Mouse (Mus musculus): Measurements from ENCODE around the gene Epop. TPM values are rescaled to one million over a fixed set of nuclear protein-coding genes. Genes with fewer than 3 reads are reported as not detected.

Epop gene
- 1 to 10 TPM; 7.4 to 9.8 TPM for total RNA-seq (2021)
- long read RNA-seq, transcript Epop-201 (1 exons, 2,314 nt), result major isoform, 15 of 16 reads
- long read RNA-seq, partial matches to known transcripts, result 0 of 16 reads
- long read RNA-seq, other reads (novel, unspliced or antisense), result 1 of 16 reads

DNA sequence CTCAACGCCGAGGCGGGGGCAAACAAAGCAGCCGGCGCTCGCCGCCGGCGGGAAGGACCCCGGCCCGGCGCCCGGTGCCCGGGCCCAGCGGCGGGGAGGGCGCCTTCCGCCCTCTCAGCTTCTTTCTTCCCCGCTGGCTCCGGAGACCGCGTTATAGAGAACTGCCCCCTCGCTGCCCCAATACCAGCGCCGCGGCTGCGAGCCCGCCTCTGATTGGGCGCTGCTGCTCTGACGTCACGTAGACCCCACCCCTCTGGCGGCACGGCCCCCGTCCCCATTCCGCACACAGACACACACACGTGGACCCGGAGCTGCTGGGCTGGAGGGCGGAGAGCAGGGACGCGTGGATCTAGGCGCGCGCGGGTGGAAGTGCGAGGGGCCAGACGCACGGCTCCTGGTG lies at the start of gene Epop:
Gene Epop, minus strand, starts transcription at position 127 of the 400 bp plus-strand sequence.
- DNase-seq (ENCODE audit: low spot score in 2 of 2), result peak; percentile 90 to 94

DNA sequence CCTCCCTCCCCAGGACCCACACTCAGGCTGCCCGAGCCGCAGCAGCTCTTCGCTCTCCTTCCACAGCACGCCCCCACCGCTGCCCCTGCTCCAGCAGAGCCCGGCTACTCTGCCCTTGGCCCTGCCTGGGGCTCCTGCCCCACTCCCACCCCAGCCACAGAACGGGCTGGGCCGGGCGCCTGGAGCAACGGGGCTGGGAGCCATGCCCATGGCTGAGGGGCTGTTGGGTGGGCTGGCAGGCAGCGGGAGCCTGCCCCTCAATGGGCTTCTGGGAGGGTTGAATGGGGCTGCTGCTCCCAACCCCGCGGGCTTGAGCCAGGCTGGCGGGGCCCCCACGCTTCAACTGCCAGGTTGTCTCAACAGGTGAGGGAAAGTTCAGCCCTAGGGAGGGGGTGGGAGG lies 48.8 kb upstream of the Epop start:
- no peak for DNase-seq (ENCODE audit: low spot score in 2 of 2)

DNA sequence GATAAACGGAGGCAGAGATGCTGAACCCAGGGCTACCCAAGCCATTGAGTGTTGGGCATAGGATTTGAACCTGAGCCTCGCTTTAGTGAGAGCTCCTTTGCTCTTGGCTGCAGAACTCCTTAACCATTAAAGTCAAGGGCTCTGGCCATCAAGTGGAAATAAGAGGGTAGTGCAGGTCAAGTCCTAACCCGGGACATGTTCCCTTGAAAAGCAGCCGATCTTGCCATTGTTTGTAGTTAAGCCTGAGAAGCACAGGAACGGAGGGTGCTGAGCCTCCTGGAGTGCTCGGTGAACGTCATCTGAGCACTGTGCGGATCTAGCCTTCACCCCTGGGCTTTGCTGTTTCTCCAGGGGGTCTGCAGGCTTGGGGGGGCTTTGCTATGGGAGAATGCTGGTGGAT lies 48.3 kb upstream of the Epop start:
- no peak for DNase-seq (ENCODE audit: low spot score in 2 of 2)

DNA sequence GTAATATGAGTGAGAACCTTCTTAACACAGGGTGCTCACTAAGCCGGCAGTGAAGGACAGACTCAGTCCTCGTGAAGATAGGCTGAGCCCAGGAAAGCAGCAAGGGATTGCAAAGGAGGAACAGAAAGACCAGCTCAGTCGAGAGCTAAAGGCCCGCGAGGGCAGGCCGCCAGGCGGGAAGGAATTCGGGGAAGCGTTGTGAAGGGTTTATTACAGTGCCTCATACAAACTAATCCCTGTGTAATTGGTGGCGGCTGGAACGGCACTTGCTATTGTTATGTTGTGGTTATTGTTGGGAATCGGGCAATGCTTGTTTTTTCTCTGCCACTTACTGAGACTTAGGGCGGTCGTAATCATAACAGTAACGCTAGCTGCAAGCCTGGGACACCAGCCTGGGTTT lies 47.9 kb upstream of the Epop start:
- DNase-seq (ENCODE audit: low spot score in 2 of 2), result no peak

DNA sequence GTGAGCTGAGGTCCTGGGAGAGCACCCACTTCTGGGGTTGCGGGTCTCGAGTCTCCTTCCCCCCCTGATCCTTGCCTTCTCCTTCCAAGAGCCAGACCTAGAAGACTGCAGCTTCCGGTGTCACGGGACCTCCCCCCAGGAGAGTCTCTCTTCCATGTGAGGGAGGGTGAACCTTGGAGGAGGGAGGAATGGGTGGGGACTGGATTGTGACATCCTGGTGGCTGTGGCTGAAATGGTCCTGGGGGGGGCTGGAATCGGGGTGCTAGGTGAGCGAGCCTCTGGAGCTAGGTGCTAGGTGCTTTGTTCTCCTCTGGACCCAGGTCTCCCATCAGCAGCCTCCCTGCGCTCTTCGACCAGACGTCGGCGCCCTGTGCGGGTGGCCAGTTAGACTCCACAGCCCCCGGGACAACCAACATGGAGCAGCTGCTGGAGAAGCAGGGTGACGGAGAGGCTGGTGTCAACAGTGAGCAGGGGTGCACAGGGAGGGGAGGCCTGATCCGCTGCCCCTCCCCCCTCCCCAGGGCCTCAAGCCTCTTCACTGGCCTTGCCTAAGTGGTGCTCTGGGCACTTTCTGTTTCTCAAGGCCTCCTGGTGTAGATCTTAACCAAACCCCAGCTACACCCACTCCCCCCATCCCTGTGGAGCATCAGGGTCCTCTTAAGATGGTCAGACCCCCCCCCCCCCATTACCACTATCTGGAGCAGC lies 46.7 kb upstream of the Epop start:
- no peak for DNase-seq (ENCODE audit: low spot score in 2 of 2)

DNA sequence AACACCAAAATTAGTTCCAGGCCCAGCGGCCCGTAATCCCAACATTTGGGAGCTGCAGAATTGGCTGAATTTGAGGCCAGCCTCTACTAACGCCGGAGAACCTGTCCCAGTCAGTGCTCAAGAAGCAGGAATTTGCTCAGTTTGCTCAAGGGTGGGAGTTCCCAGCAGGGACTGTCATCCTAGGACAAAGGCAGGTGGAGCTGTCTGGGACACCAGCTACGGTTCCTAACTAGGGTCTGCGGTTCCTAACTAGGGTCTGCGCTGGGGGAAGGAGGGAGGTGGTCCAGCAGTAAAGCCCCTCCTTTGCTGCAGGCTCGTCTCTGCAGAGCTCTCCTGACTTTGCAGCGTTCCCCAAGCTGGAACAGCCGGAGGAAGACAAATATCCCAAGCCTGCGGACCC lies 43.6 kb upstream of the Epop start:
- DNase-seq (ENCODE audit: low spot score in 2 of 2), result no peak

DNA sequence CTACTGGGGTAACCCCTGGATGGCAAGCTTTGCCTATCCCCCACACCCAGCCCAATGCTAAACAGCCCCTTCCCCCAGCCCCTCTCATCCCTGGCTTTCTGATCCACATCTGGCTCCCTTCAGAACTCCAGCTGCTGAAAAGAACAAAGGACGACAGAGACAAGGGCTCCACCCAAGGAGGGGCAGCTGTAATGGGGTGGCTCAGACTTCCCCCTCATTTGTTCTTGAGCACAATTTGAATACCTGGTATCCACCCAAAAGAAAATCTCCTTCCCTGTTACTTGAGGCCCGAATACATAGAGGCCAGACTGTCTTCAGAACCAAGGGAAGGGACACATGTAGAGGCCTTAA lies 41.6 kb upstream of the Epop start:
- DNase-seq (ENCODE audit: low spot score in 2 of 2), result no peak

DNA sequence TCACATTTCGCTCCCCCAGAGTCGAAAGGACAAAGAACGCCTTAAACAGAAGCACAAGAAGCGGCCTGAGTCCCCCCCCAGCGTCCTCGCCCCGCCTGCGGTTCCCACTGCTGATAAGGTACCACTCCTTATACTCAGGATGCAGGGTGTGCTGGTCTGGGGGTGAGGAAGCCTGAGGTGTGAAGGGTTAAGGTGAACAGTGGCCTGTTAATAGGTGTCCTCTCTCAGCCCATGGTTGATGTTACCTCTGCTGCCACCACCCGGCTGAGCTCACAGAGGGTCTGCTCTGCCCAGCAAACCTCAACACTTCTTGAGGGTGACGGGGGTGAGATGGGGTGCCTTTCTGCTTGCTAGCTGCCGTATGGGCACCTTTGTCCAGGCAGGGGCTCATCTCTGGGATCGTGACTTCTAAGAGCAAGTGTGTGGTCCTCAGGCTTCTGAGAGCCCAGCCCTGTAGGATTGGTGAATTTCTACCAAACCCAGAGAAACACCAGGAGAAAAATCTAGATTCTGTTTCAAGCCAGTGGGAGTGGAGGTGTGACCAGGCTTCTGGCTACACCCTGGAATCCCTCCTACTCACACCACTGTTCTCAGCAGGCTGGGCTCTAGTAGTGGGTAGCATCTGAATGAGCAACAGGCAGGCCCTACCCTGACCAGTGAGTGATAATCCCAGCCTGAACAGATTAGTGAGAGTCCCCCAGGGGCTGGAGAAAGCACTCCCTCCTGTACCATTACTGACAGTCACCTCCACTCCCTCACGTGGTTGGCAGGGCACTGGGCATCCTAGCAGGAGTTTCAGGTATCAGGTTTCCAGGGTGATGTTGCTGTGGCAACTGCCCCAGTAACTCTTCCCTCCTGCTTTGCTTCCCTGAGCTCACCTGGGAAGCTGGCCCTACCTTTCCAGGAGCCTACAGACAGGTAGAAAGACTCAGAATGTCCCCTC lies 41.0 kb upstream of the Epop start:
- DNase-seq (ENCODE audit: low spot score in 2 of 2), result no peak

DNA sequence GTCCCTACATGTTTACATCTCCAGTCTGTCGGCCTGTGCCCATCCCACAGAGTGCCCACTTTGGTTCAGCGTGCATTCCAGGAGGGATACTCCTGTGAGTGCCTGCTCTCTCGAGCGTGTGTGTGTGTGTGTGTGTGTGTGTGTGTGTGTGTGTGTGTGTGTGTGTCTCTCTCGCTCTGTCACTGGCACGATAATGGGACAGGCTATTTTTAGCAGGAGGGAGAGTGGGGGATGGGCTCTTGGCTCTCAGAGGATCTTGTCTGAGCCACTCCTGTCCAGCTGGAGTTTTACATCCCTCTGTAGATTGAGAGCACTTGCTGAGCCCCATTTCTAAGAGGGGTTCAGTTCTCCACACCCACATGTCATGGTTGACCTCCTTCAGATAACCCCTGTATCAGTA lies 40.3 kb upstream of the Epop start:
- no peak for DNase-seq (ENCODE audit: low spot score in 2 of 2)

DNA sequence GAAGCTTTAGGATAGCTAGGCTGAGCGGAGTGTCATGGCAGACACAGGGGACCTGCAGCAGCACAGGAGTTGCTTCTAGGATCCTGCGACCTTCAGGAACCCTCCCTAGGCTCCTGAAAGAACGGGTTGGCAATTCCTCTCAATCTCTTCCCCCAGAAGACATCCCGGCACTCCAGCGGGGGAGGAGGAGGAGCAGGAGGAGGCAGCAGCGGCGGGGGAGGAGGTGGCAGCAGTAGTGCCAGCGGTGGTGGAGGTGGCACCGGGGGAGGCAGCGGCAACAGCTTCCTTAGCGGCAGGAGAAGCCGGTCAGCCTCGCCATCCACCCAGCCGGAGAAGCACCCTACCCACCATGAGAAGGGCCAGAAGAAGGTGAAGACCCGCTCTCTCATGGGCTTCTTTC lies 39.8 kb upstream of the Epop start:
- DNase-seq (ENCODE audit: low spot score in 2 of 2), result no peak

DNA sequence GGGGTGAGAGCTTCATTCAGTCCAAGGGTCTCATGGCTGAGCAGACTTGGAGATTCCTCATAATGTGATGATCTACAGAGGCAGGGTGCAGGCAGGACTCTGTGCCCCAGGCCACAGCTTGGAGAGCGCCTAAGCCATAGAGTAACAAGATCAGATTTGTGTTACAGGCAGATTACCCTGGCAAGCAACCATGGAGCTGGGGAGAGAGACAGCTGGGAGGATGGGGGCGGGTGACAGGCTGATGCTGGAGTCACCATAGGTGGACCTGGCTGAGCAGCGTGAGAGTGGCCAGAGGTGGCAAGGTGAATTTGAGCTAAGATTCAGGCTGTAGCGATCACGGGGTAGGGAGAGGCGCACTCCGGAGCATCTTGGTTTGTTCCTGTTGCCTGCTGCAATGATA lies 38.7 kb upstream of the Epop start:
- no peak for DNase-seq (ENCODE audit: low spot score in 2 of 2)

DNA sequence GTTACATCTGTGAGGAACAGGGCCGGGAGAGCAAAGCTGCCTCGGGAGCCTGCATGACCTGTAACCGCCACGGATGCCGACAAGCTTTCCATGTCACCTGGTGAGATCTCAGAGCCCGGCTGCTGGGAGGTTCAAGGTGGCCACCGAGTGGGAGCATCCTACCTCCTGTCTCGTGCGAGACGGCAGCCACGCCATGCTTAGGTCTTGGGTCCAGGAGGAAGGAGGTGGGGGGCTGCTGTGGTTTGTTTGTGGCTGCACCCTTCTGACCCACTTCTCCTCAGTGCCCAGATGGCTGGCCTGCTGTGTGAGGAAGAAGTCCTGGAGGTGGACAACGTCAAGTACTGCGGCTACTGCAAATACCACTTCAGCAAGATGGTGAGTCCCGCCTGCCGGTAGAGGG lies 37.3 kb upstream of the Epop start:
- DNase-seq (ENCODE audit: low spot score in 2 of 2), result no peak

DNA sequence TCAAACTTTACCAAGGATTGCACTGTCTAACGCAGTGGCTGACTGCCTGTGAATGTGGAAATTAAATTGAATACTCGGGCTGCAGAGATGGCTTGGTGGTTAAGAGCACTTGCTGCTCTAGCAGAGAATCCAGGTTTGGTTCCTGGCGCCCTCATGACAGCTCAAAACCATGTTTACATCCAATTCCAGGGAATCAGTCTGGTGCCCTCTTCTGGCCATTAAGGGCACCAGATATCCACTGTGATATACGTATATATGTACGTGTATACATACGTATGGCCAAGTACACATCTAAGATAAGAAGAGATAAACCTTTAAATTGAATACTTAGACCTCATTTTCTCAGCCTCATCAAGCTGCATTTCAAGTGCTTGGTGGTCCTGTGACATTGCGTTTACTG lies 36.7 kb upstream of the Epop start:
- no peak for DNase-seq (ENCODE audit: low spot score in 2 of 2)

DNA sequence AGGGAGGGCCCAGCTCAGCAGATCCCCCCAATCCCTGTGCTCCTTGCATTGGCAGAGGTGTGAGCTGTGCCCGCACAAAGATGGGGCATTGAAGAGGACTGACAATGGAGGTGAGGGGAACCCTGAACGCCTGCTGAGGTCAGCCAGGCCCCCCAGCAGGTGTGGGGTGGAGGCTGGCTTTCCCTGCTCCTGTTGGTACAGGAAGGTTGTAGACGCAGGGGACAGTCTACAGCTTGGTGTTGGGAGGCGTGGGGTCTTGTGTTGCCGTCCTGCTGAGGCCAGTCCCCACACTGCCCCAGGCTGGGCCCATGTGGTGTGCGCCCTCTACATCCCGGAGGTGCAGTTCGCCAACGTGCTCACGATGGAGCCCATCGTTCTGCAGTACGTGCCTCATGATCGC lies 35.9 kb upstream of the Epop start:
- DNase-seq (ENCODE audit: low spot score in 2 of 2), result no peak

DNA sequence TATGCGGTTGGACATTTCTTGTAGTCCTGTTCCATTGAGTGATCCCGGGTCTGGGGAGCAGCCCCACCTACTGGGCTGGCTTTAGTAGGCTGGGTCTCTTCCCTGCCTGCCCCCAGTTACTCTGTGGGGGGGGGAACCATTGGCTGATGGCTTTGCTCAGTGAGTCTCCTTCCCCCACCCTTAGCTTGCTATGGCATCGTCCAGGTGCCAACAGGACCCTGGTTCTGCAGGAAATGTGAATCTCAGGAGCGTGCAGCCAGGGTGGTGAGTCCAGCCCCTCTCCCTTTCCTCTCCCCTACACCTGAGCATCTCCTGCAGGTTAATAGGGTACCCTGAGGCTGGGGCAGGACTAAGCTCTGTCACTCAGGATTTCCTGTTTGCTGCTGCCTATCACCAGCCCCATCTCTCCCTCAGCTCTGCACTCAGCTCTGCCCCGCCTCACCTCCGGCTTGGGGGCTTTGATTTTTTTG lies 35.3 kb upstream of the Epop start:
- no peak for DNase-seq (ENCODE audit: low spot score in 2 of 2)

DNA sequence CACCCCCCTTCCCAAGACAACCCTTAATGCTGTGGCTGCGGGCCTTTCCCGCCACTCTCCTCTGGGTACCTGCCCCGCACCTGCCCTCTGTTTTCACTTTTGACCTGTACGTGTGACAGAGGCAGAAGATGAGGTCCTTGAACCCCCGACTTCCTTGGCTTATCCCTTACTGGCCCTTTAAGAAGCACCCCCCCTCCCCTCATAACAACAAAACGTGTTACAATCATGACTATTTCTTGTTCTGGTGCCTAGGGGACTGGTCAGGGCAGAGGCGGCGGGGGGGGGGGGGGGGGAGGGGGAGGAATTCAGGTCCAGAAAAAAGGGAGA lies 34.8 kb upstream of the Epop start:
- no peak for DNase-seq (ENCODE audit: low spot score in 2 of 2)

DNA sequence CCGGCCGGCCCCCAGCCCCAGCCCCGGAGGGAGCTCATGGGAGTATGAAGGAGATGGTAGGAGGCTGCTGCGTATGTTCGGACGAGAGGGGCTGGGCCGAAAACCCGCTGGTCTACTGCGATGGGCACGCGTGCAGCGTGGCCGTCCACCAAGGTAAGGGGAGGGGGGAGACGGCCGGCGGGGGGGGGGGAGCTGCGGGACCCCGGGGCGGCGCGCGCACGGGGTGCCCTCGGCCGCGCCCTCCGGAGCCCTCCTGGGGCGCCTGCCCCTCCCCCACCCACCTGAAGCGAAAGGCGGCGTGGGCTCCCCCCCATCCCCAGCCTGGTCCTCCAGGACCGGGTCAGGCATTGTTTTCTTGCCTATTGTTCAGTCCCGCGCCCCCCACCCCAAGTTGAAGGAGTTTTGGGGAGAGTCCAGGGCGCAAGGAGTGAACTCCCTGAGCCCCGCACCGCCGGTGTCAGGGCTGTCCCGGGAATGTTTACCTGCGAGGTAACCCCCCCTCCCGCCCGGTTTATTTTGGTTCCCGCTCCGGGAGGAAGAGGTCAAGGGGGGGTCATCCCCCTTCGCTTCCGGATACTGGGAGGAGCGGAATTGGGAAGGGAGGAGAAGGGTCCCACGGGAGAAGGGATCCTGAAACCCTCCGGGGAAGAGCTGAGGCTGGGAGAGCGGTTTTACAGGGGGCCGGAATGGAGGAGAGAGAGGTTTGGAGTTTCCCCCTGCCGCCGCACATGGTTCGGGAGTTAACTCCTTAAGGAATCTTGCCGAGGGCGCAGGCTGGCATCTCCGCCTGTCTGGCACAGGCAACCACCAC lies 34.2 kb upstream of the Epop start:
- DNase-seq (ENCODE audit: low spot score in 2 of 2), result no peak

DNA sequence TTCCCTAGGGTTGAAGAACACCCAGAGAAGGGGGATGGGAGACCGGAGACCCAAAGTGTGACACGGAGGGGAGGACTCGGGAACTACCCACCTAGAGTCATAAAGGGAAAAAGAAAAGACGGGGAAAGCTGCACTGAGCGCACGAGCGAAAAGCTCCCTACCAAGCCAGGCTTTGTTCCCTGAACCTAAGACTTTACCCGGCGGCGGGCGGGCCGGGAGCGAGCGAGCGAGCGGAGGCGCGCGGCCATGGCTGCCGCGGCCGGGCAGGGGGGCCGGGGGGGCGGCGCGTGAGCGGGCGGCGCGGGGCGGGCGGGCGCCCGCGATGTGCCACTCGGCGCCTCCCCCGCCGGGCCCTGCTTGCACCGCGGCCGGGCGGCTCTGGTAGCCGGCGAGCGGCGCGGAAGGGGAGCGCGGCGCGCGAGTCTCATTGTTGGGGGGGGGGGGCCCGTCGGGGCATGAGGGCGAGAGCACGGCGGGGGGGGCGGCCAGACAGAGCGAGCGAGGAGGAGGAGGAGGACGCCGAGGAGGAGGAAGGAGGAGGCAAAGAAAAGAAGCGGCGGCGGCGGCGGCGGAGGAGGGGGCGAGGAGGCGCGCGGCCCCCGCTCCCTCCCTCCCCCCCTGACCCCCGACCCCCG lies 33.5 kb upstream of the Epop start, which contains the start of gene Mllt6:
Gene Mllt6, plus strand, starts transcription at position 522 of the 635 bp plus-strand sequence.
- DNase-seq (ENCODE audit: low spot score in 2 of 2), result peak; percentile 69 to 79

DNA sequence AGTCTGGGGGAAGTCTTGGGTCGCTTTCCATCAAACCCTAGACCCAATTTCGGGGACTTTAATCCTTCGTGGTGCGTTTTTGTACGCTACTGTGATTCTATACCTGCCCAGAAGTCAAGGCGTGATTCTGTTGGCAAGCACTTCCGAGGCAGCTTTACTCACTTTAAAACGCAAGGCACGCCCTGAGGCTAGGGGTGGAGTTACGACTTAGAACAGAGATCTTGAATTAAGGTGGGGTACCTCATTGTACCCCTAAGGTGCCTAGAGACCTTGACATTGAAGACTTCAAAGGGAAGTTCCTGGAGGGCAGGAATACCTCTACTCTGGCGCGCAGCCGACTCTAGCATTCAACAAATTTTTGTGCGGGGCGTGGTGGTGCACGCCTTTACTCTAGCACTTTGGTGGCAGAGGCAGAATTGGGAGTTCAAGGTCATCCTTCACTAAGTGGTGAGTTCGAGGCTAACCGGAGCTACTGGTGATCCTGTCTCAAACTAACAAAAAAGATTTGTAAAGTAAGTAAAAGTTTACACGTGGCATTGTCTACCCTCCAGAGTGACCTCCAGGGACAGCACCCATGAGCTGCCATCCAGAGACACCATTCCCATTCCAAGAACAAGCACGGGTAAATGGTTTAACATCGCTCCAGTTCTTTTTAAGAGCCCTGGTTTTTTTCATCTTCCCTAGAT lies 32.8 kb upstream of the Epop start:
- no peak for DNase-seq (ENCODE audit: low spot score in 2 of 2)

DNA sequence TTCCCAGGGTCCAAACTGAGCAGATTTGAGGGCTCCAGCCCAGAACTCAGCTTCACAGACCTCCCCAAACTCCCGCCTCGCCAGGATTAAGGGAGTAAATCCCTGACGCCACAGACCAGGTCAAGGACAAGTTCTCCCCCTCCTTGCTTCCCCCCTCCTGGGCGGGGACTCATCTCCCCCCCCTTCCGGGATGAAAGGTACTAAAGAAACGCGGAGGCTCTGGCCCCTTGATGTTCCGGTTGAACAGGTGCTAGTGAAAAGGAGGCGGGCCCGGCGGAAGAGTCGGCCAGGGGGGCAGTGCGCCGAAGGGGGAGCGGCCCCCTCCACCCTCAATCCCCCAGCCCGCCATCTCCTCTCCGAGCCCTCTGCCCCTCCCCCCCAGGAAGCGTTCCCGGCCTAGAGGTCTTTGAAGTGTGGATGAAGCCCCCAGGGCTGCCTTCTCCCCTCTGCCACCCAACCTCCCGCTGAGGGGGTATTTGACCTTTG lies 32.2 kb upstream of the Epop start:
- DNase-seq (ENCODE audit: low spot score in 2 of 2), result no peak
